Mouse (Mus musculus): ENCODE measurements around the gene Atl2.

The Atl2 gene

DNA sequence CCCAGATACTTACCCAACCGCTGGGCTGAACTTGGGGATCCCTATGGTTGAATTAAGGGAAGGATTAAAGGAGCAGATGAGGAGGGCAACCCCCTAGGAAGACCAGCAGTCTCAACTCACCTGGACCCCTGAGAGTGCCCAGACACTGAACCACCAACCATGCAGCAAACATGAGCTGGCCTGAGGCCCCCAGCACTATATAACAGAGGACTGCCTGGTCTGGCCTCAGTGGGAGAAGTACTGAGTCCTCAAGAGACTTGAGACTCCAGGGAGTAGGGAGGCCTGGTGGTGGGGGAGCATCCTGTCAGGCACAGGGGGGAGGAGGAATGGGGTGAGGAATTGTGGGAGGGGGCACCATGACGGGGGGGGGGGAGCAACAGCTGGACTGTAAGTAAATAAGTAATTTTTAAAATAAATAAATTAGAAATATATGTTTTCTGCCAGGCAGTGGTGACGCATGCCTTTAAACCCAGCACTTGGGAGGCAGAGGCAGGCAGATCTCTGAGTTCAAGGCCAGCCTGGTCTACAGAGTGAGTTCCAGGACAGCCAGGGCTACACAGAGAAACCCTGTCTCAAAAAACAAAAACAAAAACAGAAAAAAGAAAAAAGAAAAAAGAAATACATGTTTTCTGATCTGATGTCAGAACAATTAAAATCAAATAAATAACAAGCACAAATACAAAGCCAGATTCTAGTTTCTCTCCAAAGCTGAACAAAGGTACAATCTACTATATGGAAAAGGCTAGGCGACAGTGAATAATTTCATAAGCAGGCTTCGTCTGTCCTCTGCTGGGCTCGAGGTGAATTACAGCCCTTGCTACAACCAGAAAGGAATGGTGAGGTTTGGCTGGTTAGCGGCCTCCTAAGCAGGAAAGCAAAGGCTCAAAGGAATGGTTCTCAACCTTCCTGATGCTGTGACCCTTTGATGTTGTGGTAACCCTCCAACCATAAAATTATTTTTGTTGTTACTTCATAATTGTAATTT lies 55.4 kb downstream of the Atl2 start:
- ChIA-PET POLR2A (interaction anchor here in 1 of 4 experiments (0.7 kb wide), 1 partner anchor 260 kb away, joined by 3 read pairs; no protein-coding TSS in a partner anchor), CTCF (interaction anchor here in 3 of 4 experiments (0.6 to 1.7 kb wide), 6 partner anchors 141 to 730 kb away, joined by 3 to 5 read pairs (median 3); no protein-coding TSS in a partner anchor)

DNA sequence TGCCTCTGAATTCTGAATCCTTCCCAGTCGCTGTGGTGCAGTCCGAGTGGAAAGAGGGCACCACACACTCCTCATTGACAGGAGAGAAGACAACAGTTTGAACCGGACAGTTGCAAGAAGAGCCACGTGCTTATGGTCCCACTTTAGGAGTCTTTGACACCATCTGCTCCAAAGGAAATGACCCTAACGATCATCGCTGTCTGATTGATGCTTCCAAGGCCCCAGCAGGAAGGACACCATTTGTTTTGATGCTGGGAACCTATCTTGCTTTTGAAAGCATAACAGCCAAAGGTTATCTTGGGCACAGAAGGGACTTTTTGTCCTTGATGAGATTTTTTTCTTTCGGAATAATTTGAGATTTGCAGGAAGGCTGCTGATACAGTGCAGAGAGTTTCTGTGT lies 58.9 kb downstream of the Atl2 start:
- POLR2A ChIA-PET = no interaction called here
- CTCF ChIA-PET = interaction anchor here in 1 of 4 experiments (1.1 kb wide), 1 partner anchor 176 kb away, joined by 4 read pairs; no protein-coding TSS in a partner anchor

DNA sequence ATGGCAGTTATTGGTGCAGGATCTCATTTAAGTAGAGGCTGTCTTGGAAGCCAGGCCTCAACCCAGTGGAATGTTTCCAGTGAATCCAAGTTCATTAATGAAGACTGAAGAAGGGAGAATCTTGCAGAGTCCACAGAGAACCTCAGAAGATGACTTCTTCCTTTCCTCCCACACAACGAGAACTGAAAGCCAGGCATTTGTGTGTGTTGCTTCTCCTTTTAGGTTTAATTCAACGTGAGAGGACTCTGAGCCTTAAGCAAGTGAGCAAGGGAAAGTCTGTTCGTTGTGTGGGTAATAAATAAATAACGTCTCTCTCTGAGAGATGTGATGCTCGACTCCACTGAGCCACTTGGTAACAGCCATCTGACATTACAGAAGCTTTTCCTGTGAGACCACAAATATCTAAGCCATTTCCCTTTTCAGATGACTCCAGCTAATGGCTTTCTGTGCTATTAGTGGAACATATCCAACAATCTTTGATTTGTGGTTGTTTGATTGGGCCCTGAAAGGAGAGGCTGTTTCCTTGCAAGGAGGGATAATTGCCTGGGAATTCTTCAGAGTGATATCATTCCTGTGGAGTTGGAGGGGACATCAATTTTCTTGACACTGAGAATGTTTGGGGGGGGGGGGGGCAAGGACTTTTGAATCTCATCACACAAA lies 60.1 kb downstream of the Atl2 start:
- CTCF ChIA-PET = interaction anchor here in 1 of 4 experiments (1.1 kb wide), 1 partner anchor 175 kb away, joined by 3 read pairs; no protein-coding TSS in a partner anchor
- POLR2A ChIA-PET = no interaction called here

DNA sequence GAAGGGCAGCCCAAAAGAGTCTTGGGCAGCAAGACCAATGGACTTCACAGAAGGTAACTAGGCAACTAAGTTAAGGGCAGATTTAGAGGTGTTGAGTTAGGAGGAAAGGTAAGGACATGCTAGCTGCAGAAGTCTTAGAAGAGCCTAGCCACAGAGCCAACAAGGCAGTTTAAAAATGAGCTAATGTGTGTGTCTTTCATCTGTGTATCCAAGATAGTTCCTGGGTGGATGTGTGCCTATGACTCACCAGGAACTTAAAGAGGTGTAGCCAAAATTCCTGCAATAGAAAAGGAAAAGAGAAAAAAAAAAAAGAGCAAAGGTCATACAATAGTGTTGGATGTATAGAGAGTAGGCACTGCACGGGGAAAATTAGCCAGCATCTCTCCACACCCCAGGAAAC lies 63.6 kb downstream of the Atl2 start:
- ChIA-PET CTCF (interaction anchor here in 1 of 4 experiments (0.6 kb wide), 1 partner anchor 22 kb away, joined by 3 read pairs; no protein-coding TSS in a partner anchor), POLR2A (no interaction called here)

DNA sequence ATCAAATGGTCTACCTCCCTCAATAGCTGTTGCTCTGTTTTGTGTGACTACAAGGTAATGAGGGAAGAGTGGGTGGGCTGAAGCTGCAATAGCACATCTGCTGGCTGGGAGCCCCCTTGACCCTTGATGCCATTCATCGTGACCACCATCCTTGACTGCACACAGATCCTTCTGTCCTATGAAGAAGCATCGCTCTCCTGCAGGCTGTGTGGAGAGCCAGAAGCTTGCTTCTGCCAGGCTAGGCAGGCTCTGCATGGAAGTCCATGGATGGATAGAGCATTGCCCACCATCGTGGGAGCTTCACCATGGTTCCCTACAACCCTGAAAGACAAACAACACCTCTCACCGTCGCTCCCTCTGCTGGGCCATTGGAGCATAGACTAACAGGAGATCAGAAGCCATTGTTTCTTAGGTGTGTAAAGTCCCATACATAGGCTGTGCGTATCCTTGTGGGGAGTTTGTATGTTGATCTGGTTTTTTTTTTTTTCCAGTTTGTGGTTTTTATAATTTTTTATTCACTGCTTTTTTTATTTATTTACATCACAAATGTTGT lies 69.4 kb downstream of the Atl2 start:
- CTCF ChIA-PET = interaction anchor here in 3 of 4 experiments (0.5 to 1.2 kb wide), 8 partner anchors 127 to 1243 kb away, joined by 3 to 7 read pairs (median 3); no protein-coding TSS in a partner anchor

DNA sequence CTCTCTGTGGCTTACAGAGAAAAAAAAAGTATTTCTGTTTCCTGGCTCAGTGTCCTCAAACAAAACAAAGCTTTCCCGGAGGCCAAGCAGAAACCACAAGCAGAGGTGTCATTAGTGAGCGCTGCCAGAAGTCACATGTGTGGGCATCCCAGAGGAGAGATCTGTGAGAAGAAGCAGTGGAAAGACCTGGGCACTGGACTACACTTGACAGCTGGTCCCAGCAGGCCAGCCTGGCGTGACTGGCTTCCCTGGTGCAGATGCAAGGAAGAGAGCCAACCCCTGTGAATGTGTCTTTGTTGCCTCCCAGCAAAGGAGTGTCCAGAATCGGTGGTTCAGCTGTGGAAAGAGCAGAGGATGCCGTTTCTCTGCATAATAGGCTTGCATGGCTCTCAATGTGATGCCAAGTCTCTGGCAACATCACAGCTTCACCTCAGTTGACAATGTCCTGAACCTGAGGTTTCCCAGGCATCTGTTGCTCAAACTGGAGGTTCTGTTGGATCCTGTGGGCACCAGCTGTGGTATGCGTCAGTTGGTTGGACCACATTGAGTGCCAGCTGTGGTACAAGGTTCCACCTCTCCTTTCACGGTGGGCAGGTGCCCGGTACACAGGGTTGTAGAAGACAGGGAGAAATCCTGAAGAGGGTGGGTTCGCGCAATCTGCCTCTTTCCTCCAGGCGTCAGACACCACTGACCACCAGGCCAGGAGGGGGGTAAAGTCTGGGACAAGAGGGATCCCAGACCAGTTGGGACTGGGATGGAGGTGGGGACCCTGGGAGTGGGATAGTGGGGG lies 70.5 kb downstream of the Atl2 start:
- CTCF ChIA-PET = interaction anchor here in 3 of 4 experiments (0.6 to 1.2 kb wide), 4 partner anchors 26 to 164 kb away, joined by 3 to 5 read pairs (median 4); no protein-coding TSS in a partner anchor
- POLR2A ChIA-PET = interaction anchor here in 1 of 4 experiments (0.6 kb wide), 1 partner anchor 590 kb away, joined by 3 read pairs; no protein-coding TSS in a partner anchor

More for the DNA sequence above, 69.4 kb downstream of the Atl2 start:
- POLR2A ChIA-PET = interaction anchor here in 1 of 4 experiments (0.7 kb wide), 1 partner anchor 134 kb away, joined by 3 read pairs; no protein-coding TSS in a partner anchor

DNA sequence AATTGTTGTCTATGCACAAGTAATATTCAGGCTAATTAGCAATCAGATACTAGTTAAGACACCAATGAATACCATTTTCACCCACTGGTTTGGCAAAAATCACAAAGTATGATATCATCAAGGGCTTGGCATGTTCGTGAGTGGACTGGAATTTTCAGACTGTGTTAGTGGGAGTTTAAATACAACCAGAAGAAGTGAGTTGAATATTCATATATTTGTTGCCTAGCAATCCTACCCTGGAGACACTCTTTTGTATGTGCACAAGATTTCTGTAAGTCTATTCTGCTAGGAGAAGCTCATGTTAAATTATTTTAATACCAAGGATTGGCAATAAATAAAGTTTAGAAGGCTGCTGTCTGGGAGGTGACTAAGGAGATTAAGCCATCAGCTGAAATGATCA lies 71.5 kb downstream of the Atl2 start:
- CTCF ChIA-PET = interaction anchor here in 1 of 4 experiments (1.0 kb wide), 1 partner anchor 163 kb away, joined by 5 read pairs; no protein-coding TSS in a partner anchor
- POLR2A ChIA-PET = no interaction called here

DNA sequence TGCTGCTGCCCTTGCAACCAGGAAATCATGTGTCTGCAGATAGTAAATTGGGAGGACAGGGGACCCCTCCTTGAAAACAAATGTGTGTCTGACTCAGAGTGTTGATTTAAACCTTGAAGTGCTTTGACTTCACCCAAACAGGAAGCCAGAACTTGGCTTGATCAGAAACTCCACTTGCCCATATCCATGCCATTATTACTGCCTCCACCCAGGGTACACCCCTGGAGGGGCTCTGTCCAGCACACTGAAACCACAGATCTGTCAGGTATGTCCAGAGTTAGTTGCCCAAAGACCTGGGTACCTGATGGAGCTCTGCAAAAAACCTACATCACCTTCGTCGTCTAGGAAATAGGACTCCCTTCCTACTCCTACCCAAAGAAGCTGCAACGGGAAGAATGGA lies 77.0 kb downstream of the Atl2 start:
- ChIA-PET POLR2A (interaction anchor here in 1 of 4 experiments (1.1 kb wide), 1 partner anchor 103 kb away, joined by 3 read pairs; no protein-coding TSS in a partner anchor), CTCF (no interaction called here)

DNA sequence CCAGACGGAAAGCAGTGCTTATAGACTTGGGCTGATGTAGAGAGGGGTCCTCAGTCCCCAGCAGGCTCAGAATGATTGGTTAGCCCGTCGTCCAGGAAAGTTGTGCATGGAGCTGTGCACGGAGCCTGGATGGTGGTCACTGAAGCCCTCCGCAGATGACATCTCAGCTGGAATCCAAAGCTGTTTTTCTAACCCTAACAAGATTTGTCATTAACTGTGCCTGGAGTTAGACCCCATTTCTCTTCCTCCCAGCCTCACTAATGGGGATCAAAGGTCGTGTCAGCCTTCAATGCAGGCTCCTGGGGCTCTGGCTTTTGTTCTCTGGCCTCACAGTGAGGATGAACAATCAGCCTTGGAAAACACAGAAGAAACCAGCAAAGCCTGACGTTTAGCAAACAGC lies 77.9 kb downstream of the Atl2 start:
- POLR2A ChIA-PET = no interaction called here
- CTCF ChIA-PET = no interaction called here

DNA sequence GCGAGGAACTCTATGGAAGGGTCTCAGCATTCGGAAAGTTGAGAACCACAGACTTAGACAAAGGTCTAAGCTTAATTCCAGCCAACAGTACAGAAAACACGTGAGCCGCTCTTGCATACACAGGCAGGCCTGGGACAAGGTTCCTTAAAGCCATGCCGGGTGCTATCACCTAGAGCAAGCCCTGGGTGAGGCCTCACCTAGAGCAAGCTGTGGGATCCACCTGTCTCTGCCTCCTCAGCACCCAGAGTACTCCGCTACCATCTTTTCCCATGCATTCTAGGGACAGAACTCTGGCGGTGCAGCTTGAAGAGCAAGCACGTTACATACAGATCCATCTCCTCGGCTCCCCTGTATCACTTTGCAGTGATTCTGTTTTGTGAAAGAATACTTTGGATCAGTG lies 78.4 kb downstream of the Atl2 start:
- ChIA-PET CTCF (interaction anchor here in 1 of 4 experiments (0.6 kb wide), 1 partner anchor 18 kb away, joined by 3 read pairs; no protein-coding TSS in a partner anchor), POLR2A (interaction anchor here in 1 of 4 experiments (0.8 kb wide), 1 partner anchor 26 kb away, joined by 3 read pairs; no protein-coding TSS in a partner anchor)

DNA sequence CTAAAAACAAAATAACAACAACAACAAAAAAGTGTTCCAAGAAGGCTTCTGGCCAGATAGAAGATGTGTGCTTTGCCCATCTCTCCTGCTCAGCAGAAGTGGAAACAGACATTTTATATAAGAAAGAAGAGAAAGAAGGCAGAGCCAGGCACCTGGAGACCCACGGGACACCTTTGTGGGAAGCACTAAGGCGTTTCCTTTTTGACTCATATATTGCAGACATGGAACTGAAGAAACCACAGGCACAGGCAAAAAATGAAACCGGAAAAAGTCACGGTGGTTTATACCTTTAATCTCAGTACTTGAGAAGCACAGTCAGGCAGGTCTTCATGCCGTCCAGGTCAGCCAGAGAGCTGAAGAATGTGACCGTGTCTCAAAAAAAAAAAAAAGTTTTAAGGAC lies 79.0 kb downstream of the Atl2 start:
- CTCF ChIA-PET = no interaction called here
- POLR2A ChIA-PET = interaction anchor here in 1 of 4 experiments (0.8 kb wide), 1 partner anchor 27 kb away, joined by 3 read pairs; no protein-coding TSS in a partner anchor

DNA sequence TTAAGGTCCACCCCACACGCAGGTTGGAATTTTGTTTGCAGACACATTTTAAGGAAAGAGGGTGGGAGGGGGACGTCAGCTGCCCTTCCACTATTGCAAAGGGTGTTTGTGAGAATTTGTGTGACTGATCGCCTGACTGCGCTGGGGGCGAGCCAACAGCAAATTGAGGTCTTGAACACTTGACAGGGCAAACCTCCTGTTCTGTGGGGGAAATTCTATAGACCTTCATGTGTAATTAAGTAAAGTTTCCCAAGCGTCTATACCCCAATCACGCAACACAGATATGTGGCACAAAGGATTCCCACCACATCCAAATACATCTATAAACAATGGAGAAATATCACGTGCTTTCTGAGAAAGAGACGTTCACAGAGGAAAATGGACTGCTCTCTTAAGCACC lies 85.5 kb downstream of the Atl2 start:
- POLR2A ChIA-PET = interaction anchor here in 1 of 4 experiments (1.3 kb wide), 1 partner anchor 63 kb away, joined by 4 read pairs; no protein-coding TSS in a partner anchor
- CTCF ChIA-PET = interaction anchor here (0.6 to 1.2 kb wide), 5 partner anchors 11 to 341 kb away, joined by 3 to 6 read pairs (median 3); no protein-coding TSS in a partner anchor

DNA sequence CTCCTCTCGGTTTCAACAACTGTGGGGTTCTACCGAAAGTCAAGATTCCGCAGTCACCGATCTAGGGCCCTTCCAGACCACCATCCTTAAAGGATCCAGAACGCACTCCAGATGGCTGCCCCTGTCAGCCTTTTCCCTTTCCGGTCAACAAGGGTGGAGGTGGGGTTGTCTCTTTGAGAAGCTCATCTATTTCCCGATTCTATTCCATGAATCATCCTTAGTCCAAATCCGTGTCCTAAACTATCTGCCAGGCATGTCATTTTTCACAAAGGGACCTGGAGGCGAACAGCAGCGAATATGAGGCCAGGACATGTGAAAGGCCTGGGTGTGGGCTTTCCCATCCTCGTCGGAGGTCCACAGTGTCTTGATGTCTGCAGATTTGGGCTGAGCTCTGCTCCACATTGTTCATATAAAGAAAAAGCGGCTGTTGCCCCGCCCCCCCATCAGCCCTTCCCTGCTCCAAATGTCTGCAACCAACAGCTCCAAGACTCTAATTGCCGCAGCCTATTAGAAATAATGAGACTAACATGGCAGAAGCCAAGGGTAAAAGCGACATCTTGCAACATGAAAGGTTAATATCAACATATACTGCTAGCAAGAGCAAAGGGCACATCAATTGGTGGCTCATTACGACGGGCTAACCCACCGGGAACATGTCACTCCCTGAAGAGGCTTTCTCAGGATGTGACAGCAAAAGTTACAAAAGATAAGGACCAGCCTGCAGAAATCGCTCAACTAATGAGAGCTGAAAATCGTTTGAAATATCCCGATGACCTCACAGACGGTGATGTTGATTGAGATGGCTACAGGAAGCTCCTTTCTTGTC lies 86.2 kb downstream of the Atl2 start:
- CTCF ChIA-PET = interaction anchor here (0.6 to 1.2 kb wide), 4 partner anchors 10 to 342 kb away, joined by 3 to 6 read pairs (median 3); no protein-coding TSS in a partner anchor
- POLR2A ChIA-PET = interaction anchor here in 2 of 4 experiments (0.5 to 2.5 kb wide), 3 partner anchors 20 to 710 kb away, joined by 4 to 7 read pairs (median 5); no protein-coding TSS in a partner anchor

DNA sequence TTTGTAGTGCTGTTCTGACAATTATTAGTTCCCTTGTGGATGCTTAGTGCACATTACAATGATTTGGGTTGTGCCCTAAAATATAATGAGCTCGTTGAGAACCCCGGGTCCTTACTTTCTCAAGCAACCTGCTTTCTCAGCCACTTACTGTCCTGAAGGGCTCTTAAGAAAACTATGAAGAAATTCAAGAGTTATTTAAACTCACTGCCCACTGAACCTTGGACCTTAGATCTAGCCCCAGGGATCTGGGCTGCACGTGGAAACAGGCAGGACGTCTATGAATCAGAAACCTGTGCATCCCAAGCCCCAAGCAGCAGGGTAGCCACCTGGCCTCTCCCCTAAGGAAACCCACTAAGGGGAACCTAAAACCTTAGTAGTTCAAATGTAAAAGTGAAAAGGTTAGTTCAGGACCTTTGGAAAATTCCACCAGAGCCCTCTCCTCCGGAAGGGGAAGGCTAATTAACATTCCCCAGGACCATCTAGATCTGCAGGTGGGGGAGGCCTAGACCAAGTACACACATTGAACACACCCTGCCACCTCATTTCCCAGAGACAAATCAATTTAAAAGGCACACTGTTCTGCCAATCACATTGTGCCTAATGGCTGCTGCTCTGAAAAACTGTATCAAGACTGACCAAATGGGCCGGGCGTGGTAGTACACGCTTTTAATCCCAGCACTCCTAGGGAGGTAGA lies 88.5 kb downstream of the Atl2 start:
- CTCF ChIA-PET = no interaction called here

DNA sequence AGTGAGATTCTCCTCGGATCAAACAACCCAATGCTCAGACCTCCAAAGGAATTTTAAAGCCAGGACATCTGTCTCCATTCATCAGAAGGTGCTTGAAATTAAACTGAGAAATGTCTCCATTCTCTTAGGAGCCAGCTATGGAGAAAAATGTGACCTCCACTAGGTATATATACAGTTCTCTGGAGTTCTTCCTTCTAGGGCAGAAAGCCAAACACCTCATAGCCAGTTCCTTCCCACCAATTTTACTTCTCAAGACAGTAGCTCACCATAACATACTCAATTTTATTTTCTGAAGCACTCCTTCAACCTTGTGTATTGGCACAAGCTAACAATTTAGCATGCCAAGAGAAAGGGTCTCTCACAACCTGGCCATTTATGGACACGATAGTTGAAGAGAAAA lies 91.2 kb downstream of the Atl2 start:
- POLR2A ChIA-PET = no interaction called here
- CTCF ChIA-PET = no interaction called here

More for the DNA sequence above, 88.5 kb downstream of the Atl2 start:
- POLR2A ChIA-PET = interaction anchor here in 1 of 4 experiments (1.0 to 2.5 kb wide), 2 partner anchors 18 to 92 kb away, joined by 3 to 7 read pairs; partner anchors contain the start of gene Cyp1b1

DNA sequence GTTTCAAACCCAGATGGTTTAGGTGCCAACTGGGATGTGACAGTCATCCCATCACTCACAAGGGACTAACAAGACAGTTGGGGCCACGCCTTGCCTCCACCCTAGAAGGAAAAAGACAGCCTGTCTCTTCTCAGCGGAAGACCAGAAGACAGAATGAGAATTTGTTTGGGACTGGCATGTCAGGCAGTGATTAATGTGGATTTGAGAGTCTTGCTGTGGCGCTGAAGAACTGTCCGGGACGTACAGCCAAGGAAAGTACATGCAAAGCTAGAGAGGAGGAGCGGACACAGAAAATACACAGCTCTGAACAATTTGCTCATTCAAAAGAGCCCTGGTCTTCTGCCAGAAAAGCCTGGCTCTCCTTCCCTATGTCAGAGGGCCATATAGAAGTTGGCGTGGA lies 93.9 kb downstream of the Atl2 start:
- ChIA-PET CTCF (interaction anchor here in 1 of 4 experiments (0.6 kb wide), 1 partner anchor 95 kb away, joined by 3 read pairs; no protein-coding TSS in a partner anchor), POLR2A (no interaction called here)

Data from embryonic stem cell, embryonic (primary cell).